Mouse (Mus musculus) NIH3T3 (cell line): ENCODE data around the gene Pias1.
"Not testable (repeated sequence)": the region's sequence is repeated elsewhere in the genome, so short reads cannot be mapped to it uniquely, and the experiment has no call there.

Experiments used
- DNase-seq: peaks from one replicate; pipeline ENCODE4 v3.0.0-alpha.2; 2012; ENCODE audit warnings: low read depth

Pias1 gene

DNA sequence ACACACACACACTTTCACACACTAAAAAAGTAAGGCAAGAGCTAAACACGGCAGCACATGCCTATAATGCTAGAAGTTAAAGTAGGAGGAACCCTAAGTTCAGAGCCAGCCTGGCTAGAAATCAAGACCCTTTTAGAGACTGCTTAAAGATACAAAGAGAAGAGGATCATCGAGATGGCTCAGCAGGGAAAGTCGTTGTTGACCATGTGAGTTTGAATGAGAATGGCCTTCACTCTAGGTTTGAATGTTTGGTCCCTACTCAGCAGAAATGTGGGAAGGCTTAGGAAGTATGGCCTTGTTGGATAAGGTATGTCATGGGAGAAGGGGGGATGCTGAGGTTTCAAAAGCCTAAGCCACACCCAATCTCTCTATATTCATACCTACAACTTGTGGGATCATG lies 46.8 kb downstream of the Pias1 start:
- no peak for DNase-seq

DNA sequence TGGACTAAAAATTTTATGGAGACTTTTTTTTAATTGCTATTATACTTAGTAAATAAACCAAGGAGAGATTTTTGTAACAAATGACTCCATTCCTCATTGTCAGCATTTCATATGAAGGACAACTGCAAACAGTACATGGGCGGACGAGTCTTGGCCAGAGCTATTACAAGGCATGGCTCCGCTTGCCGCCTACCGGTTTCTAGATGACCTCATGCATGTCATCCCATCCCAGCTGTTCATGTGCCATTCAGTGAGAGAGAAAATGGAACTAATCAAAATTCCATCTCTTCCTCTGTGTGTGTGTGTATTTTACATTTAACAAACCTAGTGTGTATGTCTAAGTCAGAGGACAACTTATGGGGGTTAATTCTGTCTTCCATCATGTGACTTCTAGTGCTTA lies 51.9 kb downstream of the Pias1 start:
- DNase-seq = no peak

DNA sequence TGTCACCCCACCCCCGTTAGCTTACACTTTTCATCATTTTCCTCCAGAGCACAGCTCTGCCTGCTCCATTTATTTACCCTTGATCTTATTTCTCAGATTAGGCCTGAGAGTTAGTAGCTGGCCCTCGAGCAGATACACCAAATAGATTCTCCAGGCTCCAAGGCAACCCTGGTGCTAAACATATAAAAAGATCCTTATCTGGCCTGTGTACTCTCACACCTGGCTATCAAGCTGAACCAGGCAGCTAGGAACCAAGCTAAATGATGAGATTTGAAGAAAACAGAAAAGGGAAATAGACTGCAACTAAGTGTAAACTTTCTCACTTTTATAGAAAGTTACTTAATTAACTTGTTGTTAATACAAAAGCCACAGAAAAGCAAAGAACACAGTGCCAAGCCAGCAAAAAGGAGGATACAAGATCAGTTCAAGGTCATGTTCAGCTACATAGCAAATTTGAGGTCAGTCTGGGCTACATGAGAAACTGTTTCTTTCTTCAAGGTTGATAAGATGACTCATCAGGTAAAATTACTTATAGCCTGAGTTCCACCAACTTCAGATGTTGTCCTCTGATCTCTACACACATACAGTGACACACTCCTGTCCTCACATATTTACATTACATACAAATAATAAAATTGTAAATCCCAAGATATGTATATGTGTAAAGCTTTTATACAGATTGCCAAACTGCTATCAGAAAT lies 52.9 kb downstream of the Pias1 start:
- no peak for DNase-seq

DNA sequence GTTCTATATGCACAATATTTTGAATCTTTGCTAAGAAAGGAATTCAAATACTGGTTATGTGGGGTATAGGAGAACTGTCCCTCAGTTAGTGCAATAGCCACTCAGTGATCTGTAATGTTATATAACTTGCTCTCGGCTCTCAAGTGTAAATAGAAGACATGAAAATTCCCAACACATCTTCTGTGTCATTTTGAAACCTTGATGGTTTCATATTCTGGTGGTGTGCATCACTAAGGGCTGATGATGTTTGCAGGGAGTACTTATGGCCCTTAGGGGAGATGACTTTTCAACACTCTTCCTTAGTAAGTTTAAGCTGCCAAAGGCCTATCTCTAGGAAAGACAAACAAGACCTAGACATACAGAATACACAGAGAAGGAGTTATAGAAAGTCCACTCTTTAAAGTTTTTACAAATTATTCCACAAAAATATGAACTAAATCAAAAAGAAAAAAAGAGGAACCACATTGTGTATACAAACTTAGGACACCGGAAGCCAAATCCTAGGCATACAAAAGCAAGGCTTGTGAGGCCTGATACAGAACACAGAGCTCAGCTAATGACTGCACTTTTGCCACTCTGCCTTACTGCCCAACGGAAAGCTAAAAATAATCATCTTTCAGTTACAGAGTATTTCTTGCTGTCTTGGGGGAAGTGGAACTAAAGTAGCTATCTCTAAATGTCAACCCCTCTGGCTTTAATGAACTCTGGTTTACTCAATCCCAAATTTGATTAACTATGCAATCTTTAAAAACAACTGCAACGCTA lies 55.0 kb downstream of the Pias1 start:
- no peak for DNase-seq

GRCm38 (mm10) chr9:62924886-62925610 lies 62.7 kb downstream of the Pias1 start:
- DNase-seq = peak; percentile 6

GRCm38 (mm10) chr9:62920877-62921276 lies 66.8 kb downstream of the Pias1 start:
- DNase-seq = no peak

- no peak for DNase-seq
Observed at GRCm38 (mm10) chr9:62917059-62917458, 70.7 kb downstream of the Pias1 start.

GRCm38 (mm10) chr9:62913390-62914069 lies 74.2 kb downstream of the Pias1 start:
- DNase-seq = no peak

DNA sequence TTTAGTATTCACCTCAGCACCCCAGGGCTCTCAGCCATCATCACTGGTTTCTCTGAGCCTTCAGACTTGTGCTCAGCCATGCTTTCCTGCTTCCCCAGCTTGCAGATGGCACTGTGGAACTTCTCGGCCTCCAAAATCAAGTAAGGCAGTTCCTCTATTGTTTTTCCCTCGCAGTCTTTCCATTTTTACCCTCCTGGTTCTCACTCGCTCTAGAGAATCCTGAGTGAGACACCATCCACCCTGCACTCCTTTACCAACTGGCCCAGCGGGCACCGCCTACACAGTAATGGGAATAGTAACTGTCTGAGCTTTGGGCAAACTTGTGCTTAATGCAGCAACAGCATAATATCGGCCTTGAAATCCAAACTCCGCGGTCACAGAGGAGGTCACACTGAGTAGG lies 82.7 kb downstream of the Pias1 start:
- no peak for DNase-seq

DNA sequence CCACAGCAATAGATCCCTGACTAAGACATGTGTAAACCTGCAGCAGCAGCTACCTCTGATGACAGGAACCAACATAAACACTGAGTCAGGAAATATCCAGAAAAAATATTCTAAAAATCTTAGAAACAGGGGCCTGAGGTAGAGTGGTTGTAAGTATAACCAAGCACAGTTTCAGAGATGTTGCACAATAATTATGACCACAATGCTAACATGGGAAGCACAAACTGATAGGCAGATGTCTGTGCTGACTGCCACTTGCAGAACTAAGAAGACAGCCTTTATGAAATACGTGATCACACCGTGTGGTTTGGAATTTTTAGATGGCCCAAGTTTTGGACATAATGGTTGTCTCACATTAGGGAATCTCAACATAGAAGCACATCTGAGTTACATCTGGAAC lies 83.9 kb downstream of the Pias1 start:
- no peak for DNase-seq

GRCm38 (mm10) chr9:62901736-62902135 lies 86.0 kb downstream of the Pias1 start:
- no peak for DNase-seq

DNA sequence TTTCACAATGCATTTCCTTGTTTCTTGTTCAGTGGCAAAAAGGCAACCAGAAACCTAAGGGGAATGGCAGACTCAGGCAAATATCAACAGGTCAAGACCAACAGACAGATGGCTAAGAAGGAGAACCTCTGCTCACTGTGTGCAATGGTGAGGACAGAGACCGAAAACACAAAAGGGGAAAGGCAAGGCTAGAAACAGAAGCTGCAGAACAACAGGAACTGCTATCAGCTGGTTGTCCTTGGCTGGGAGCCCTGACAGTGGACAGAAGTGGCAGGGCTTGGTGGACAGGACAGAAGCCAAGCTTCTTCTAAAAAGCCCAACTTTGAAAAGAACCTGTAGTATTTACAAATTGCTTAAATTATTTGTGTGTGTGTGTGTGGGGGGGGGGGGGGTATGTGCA lies 93.2 kb downstream of the Pias1 start:
- no peak for DNase-seq

DNA sequence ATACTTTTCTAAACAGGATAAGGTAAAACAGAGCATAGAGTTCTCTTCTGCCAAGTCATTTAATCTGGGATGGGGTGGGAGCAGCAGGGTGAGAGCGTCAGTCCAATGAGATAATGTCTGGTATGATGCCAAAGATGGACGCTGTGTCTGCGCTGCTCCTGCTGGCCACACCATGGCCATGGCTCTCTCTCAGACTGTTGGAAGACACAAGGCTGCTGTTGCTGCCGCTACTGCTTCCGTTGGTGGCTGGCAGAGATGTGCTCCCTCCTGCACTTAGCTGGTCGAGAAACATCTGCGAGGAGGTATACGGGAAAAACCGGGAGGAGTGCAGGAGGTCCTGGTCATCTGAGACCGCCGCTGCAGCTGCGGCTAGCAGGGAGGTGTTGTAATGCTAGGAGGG lies 105.9 kb downstream of the Pias1 start:
- DNase-seq = peak; percentile 22

- DNase-seq = peak; percentile 22
Observed at GRCm38 (mm10) chr9:62877825-62878224, 109.9 kb downstream of the Pias1 start.

DNA sequence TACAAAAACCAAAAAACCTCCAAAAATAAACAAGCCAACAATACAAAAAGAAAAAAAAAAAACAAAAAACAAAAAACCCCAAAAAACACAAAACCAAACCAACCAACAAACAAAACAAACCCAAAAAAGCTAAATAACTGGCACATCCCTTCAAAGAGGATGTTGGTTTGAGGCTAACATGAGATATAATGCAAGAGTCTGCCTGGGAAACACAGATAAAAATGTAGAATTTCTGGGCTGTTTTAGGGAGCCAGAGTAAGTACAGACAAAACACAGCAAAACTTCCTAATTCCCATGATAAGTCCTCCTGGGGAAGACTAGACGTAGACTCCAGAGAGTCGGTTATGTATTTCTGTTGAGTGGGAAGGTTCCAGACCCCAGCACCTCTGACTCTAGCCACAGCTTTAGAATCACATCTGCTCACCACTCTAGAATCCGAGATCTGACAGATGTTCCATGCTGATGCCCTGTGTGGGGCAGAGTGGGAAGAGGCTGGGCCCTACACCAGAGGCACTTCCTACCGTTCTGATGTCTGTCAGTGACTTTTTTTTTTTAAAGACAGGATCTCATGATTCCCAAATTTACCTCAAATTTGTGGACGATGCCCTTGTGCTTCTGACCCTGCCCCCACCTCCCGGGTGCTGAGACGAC lies 110.6 kb downstream of the Pias1 start:
- no peak for DNase-seq

GRCm38 (mm10) chr9:62870728-62871127 lies 117.0 kb downstream of the Pias1 start:
- no peak for DNase-seq

DNA sequence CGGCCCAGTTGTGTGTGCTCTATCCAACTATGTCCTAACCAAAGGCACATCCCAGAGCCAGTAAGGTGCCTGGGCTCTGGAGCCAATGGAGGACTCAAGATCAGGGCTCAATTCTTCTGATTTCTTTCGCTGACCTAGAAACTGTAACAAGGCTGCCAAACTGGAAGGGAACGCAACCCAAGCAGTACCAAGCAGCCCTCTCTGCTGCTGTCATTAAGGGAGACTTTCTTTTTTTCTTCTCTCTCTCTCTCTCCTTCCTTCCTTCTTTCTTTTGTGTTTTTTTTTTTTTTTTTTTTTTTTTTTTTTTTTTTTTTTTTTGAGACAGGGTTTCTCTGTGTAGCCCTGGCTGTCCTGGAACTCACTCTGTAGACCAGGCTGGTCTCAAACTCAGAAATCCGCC lies 118.5 kb downstream of the Pias1 start:
- DNase-seq = not testable (repeated sequence)

DNA sequence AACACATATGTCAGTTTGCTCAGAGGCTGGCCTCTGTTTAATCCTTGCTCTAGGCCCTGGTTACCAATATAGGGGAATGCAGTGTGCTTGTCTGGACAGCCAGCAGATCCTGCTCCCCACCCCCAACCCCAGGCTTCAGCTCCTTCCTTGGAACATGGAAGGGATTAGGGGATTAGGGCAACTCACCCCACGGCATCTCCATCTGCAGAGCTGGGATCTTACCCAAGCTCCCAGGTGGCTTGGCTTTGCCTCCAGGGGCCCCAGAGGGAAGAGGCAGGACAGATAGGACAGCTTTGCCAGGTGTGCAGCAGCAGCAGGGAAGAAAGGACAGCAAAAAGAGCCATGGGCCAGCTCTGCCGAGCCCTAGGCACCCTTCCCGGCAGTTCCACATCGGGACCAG lies 126.9 kb downstream of the Pias1 start:
- DNase-seq = no peak

GRCm38 (mm10) chr9:62860102-62860501 lies 127.6 kb downstream of the Pias1 start:
- not testable (repeated sequence) for DNase-seq

GRCm38 (mm10) chr9:62858266-62859019 lies 129.3 kb downstream of the Pias1 start:
- DNase-seq = peak; percentile 40

DNA sequence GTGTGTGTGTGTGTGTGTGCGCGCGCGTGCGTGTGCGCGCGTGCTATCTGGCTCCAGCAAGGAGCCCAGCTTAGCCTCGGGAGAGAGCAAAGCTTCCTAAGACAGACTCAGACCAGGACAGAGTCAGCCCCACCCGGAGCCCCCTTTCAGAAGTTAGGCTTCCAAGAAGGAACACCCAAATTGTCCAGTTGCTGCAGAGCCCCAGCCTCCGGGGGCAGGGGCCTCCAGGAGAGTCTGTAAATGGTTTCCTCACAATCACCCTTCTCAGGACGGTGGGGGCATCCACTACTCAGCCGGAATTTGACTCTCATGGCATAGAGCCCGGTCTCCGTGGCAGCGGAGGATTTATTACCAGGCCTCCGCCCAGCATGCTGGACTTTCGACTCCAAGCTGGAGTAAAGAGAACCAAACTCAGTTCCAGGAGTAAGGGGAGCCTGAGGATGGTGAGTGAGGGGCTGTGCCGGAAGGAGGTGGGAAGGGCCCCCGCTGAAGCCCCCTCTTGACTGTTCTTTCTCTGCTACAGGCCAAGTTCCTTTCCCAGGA lies 129.9 kb downstream of the Pias1 start, which contains the start of gene Calml4:
Gene Calml4 (plus strand): TSS at position 362 of the 543 bp plus-strand sequence.
- peak; percentile 95 for DNase-seq
